Mouse (Mus musculus): ENCODE results near the gene Slc24a2.

Gene Slc24a2

DNA sequence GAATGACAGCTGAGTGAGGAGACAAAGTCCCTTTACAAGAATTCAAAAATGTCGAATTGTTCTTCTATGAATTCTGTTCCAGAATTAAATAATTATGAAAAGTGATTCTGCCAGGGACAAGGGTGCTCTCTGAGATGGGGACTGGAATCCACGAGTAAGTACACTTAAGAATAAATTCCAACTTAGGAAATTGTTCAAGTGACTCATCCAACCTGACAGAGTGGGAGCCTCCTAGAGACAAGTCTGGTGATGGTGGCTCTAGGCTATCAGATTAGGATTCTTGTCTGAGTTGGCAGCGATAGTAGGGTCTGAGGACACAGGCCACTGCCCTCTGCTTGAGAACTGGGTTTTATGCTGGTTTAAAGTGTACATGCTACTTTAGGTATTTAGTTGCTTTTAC is 181.2 kb downstream of the Slc24a2 start:
- in situ Hi-C loops (cut with MboI; ENCODE audit: low sequenced_read_pairs) = no loop called here

- in situ Hi-C loops (cut with MboI; ENCODE audit: low sequenced_read_pairs) = no loop called here
Observed at GRCm38 (mm10) chr4:87047131-87047530, 183.1 kb downstream of the Slc24a2 start.

DNA sequence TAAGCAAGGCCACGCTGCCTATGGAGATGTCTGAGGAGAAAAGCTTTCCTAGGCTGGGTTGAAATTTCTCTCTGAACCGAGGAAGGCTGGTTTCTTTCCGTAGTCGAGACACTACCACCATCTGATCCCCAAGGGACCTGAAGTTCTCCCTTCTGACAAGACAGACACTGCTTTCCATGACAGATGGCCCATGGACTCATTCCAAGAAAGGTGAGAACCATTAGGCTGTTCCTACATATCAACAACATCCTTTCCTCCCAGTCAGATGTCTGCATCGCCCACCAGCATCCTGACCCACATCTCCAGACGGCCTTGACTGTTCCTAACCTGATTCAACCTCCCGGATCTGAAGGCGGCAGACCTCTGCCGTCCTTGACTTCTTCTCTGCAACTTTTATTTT is 187.0 kb downstream of the Slc24a2 start:
- in situ Hi-C loops (cut with MboI; ENCODE audit: low sequenced_read_pairs) = no loop called here

- in situ Hi-C loops (cut with MboI; ENCODE audit: low sequenced_read_pairs) = no loop called here
Observed at GRCm38 (mm10) chr4:87041412-87041997, 188.8 kb downstream of the Slc24a2 start.

DNA sequence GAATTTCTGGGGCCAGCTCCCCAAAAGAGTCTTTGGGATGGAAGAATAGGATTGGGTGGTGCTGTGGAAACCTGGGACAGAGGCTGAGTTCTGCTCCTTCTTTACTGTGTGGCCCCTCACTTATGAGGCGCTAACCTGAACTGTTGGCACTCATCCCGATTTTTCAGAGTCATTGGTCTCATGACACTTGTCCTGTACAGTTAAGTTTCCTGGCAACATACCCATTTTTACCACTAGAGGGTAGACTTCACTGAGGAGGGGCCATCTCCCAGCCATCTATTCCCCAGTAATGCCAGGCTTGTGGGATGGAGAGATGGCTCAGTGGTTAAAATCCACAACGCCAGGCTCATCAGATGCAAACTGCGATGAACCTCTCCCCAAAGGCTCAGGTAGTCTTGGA is 192.7 kb downstream of the Slc24a2 start:
- in situ Hi-C loops (cut with MboI; ENCODE audit: low sequenced_read_pairs) = no loop called here

- in situ Hi-C loops (cut with MboI; ENCODE audit: low sequenced_read_pairs) = no loop called here
Observed at GRCm38 (mm10) chr4:87036507-87036906, 193.8 kb downstream of the Slc24a2 start.

DNA sequence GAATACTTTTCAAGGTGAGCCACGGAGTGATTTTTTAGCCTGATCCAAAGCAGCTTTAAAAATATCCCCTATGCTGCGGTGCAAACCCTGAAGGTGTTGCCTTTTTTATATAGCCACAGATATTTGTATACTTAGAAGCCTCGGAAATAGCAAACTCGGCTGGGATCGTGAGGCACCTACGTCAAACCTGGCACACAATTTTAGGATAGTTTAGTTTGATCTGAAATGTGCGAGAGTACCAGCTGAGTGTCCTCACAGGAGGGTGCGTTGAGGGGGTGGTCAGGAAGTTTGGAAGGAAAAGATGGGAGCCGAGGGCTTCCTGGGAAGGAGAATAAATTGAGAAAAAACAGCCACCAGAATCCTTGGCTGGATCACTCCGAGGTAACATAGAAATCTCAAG is 194.6 kb downstream of the Slc24a2 start:
- in situ Hi-C loops (cut with MboI; ENCODE audit: low sequenced_read_pairs) = no loop called here

- in situ Hi-C loops (cut with MboI; ENCODE audit: low sequenced_read_pairs) = no loop called here
Observed at GRCm38 (mm10) chr4:87032632-87033031, 197.6 kb downstream of the Slc24a2 start.

DNA sequence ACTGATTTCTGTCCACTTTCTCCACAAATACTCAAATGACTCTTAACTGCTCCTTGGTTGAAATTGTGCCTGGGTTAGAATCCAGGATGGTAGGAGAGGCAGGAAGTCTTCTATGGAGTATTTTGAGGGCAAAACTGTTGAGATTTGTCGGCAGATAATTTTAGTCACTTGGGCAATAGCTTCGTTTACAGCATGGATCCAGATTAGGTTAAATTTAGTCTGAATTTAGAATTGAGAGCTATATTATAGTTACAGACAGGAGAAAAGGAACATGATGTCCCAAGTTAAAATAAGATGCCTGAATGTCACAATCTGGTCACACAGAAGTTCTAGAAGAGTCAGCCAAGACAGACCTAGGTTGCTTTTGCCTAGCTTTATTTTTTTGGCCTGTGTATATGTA is 199.2 kb downstream of the Slc24a2 start:
- in situ Hi-C loops (cut with MboI; ENCODE audit: low sequenced_read_pairs) = no loop called here

- in situ Hi-C loops (cut with MboI; ENCODE audit: low sequenced_read_pairs) = no loop called here
Observed at GRCm38 (mm10) chr4:87026311-87027151, 203.7 kb downstream of the Slc24a2 start.

GRCm38 (mm10) chr4:87024556-87024955 is 205.7 kb downstream of the Slc24a2 start:
- in situ Hi-C loops (cut with MboI; ENCODE audit: low sequenced_read_pairs) = no loop called here

DNA sequence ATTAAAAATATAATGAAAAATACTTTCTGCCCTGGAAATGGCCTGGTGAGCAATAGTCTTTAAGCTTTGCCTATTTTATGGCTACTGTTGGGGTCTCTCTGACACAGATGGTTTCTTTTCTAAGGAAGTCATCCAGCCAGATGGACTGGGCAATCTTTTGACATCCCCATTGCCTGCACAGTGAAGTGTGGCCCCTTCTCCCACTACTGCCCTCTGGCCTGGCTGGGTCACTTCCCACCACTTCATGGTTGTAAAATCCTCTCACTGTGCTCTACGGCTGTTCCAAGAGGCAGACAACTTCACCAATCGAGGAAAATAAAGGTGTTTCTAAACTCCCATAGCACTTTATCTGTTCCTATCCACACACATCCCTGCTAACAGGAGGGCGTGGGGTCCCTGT is 208.7 kb downstream of the Slc24a2 start:
- in situ Hi-C loops (cut with MboI; ENCODE audit: low sequenced_read_pairs) = no loop called here

DNA sequence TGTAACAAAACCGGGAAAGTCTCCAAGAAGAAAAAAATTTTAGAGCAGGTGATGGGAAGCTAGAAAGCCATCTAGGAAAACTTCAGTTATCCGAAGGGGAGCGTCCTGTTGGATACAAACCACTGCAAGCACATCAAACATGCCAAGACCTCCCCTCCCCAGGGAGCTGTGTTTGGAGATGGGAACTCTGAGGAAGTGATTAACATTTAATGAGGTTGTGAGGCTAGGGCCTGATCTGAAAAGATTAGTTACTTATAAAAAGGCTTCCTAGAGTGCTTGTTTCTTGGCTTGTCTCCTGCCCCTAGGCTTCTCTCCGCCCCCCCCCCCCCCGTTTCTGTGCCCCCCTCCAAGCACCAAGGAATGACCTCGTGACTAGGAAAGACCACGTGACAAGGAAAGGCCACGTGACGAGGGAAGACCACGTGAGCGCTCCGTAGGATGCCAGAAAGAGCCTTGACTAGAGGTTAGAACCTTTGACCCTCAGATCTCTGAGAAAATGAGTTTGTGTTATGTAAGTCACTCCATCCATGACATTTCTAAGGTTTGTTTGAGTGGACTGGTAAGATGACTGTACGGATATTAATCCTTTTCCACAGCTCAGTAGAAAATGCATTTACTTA is 210.7 kb downstream of the Slc24a2 start:
- in situ Hi-C loops (cut with MboI; ENCODE audit: low sequenced_read_pairs) = no loop called here

- in situ Hi-C loops (cut with MboI; ENCODE audit: low sequenced_read_pairs) = no loop called here
Observed at GRCm38 (mm10) chr4:87018073-87018997, 211.9 kb downstream of the Slc24a2 start.

DNA sequence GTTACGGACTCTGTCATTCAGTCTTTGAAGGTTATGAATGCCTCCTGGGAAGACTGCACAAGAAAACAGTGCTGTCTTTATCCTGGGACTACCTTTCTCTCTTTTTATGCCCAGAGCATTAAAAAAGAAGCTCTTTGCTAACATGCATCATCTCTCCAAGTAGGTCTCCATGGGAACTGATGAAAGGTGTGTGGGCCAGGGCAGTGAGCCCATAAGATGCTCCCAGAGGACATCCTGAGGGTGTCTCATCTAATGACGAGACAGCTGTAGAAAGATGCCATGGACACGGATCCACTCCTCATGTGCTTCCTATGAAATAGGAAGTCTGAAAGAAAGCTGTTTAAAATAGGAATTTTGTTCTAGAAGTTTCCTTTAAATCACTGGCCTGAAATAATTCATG is 212.8 kb downstream of the Slc24a2 start:
- in situ Hi-C loops (cut with MboI; ENCODE audit: low sequenced_read_pairs) = no loop called here

DNA sequence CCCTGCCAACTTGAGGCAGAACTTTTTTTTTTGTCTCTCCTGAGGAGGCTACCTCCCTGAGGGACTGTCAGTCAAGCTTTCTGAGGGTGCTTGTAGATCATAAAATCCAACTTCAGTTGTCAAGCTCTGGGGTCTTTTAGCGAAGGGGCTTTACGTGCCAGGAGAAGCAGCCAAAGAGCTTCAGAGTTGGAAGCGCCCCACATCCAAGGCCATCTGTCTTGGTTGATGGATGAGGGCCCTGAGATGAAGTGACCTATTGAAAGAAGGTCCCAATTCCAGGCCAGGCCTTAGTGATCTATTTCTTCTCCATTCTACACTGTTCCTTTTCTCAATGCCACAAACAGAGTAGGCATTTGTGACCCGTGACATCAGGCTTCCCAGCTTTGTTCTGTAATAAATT is 214.5 kb downstream of the Slc24a2 start:
- in situ Hi-C loops (cut with MboI; ENCODE audit: low sequenced_read_pairs) = no loop called here

DNA sequence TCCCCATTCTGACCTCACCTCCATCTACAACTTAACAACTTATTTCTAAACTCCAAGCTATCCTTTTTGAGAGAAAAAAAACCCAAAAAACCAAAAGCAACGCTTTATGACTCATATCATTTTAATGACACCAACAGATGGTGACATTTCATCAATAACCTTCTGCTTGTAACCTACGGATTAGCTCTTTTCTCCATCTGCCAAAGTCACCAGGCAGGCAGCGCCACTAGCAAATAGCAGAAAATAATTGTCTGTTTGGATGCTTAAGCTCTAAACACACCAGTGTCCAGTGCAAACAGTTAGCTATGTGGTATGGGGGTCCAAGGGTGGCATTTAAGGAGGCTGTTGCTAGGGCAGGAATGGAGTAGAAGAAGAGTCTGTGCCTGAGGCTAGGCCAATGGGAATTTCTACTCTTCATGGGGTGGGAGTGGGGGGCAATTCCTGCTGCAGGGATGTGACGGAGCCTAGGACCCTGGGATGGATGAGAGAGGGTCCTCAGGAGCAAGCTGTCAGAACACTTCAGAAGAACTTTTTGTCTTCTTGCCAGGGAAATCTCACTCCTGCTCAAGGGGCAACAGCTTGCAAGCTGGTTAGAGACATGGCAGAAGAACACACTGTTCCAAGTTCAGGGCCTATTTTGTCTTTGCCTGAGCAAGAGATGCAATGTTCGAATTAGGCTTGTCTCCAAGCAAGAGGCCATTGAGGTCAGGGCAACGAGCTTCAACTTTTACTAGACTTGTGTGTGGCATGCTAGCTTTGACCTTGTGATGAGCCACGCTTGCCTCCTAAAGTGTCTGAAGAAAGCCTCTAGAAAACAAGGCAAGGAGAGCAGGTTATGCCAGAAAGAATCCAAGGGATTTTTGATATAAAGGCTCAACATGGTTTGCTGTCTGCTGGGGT is 216.3 kb downstream of the Slc24a2 start:
- in situ Hi-C loops (cut with MboI; ENCODE audit: low sequenced_read_pairs) = no loop called here

GRCm38 (mm10) chr4:86992470-86992869 is 237.8 kb downstream of the Slc24a2 start:
- in situ Hi-C loops (cut with MboI; ENCODE audit: low sequenced_read_pairs) = no loop called here

- in situ Hi-C loops (cut with MboI; ENCODE audit: low sequenced_read_pairs) = no loop called here
Observed at GRCm38 (mm10) chr4:86989301-86989700, 241.0 kb downstream of the Slc24a2 start.

DNA sequence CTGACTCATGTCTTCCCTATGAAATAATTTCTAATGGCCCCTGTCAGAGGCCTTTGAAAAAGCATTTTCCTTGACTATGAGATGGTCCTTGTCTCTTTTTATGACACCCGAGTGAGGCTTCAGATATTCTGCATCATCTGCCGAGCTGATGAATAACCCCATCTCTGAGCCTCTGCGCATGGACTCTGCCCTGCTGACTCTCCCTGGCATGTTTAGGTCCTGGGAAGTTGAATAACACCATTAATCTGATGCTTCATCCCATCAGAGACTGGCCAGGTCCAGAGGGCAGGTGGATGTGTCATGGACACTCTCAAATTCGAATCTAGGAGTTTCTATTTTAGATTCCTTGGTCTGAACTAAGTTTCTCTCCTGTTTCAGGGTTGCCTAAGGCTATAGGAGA is 242.4 kb downstream of the Slc24a2 start:
- in situ Hi-C loops (cut with MboI; ENCODE audit: low sequenced_read_pairs) = no loop called here
